Mouse (Mus musculus): Measurements from ENCODE around the gene March4.

- no peak for TF ChIP-seq CTCF (IDR thresholded peaks at IDR 0.05; ENCODE audit: low read depth)
- no peak for TF ChIP-seq EP300 (IDR thresholded peaks at IDR 0.05; ENCODE audit: low read depth)
Measured at GRCm38 (mm10) chr1:72476594-72476993, 60.1 kb downstream of the March4 start.
